Mouse (Mus musculus): ENCODE measurements around the gene Prrx2. TPM values are rescaled to one million over a fixed set of nuclear protein-coding genes. Genes with fewer than 3 reads are reported as not detected.

Prrx2 gene
- polyA plus RNA-seq, 1 experiment = 14.7 TPM

DNA sequence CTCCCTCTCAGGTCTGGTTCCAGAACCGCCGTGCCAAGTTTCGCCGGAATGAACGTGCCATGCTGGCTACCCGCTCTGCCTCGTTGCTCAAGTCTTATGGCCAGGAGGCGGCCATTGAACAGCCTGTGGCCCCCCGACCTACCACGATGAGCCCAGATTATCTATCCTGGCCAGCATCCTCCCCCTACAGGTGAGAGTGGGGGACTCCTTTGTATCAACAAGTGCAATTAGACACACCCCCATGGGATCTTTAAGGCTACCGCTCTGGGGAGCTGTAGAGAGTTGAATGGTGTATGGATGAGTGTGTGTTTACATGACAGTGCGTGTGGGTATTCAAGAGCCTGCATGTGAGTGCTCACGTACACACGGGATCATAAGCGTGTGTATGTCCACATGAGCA, 44.7 kb downstream of the Prrx2 start:
- Histone ChIP-seq H3K4me3 (ENCODE audit: extremely low read depth, insufficient read depth, insufficient read length) (no peak overlapping the region), H3K27ac (ENCODE audit: insufficient read depth, low read length) (no peak overlapping the region), H3K27me3 (ENCODE audit: control insufficient read depth, insufficient read depth, low read length) (no peaks in the 10 kb centered on the region), H3K4me1 (ENCODE audit: control insufficient read depth, insufficient read depth, insufficient read length) (no peaks in the 10 kb centered on the region), H3K36me3 (ENCODE audit: control insufficient read depth, insufficient read depth, low read length) (no peaks in the 10 kb centered on the region)
- TF ChIP-seq POLR2A (IDR thresholded peaks at IDR 0.05; ENCODE audit: low read depth, low read length) = no peak
- TF ChIP-seq CTCF (IDR thresholded peaks at IDR 0.05; ENCODE audit: extremely low read depth, insufficient read depth, insufficient read length, insufficient replicate concordance) = no peak
- 92% methylated on average over 15 of the region's 15 CpGs for WGBS
- DNase-seq (ENCODE audit: low read depth in 1 of 2, low spot score in 2 of 2) = no peak

- no peak for TF ChIP-seq POLR2A (IDR thresholded peaks at IDR 0.05; ENCODE audit: low read depth, low read length)
- TF ChIP-seq CTCF (IDR thresholded peaks at IDR 0.05; ENCODE audit: extremely low read depth, insufficient read depth, insufficient read length, insufficient replicate concordance) = no peak
- DNase-seq (ENCODE audit: low read depth in 1 of 2, low spot score in 2 of 2) = no peak
- H3K4me1 ChIP-seq (ENCODE audit: control insufficient read depth, insufficient read depth, insufficient read length) = no peaks in the 10 kb centered on the region
- no peaks in the 10 kb centered on the region for H3K36me3 ChIP-seq (ENCODE audit: control insufficient read depth, insufficient read depth, low read length)
- no peak overlapping the region for H3K4me3 ChIP-seq (ENCODE audit: extremely low read depth, insufficient read depth, insufficient read length)
- WGBS = 81% methylated on average over 7 of the region's 7 CpGs
- H3K27ac ChIP-seq (ENCODE audit: insufficient read depth, low read length) = no peak overlapping the region
- no peaks in the 10 kb centered on the region for H3K27me3 ChIP-seq (ENCODE audit: control insufficient read depth, insufficient read depth, low read length)
These were observed 46.4 kb downstream of the Prrx2 start for GRCm38 (mm10) chr2:30881215-30881614.

GRCm38 (mm10) chr2:30884852-30885373, 50.1 kb downstream of the Prrx2 start:
- Histone ChIP-seq H3K4me3 (ENCODE audit: extremely low read depth, insufficient read depth, insufficient read length) (no peak overlapping the region), H3K4me1 (ENCODE audit: control insufficient read depth, insufficient read depth, insufficient read length) (no peaks in the 10 kb centered on the region), H3K27ac (ENCODE audit: insufficient read depth, low read length) (no peak overlapping the region), H3K36me3 (ENCODE audit: control insufficient read depth, insufficient read depth, low read length) (no peaks in the 10 kb centered on the region), H3K27me3 (ENCODE audit: control insufficient read depth, insufficient read depth, low read length) (no peaks in the 10 kb centered on the region)
- WGBS = 95% methylated on average over 4 of the region's 4 CpGs
- DNase-seq (ENCODE audit: low read depth in 1 of 2, low spot score in 2 of 2) = no peak
- no peak for TF ChIP-seq POLR2A (IDR thresholded peaks at IDR 0.05; ENCODE audit: low read depth, low read length)

DNA sequence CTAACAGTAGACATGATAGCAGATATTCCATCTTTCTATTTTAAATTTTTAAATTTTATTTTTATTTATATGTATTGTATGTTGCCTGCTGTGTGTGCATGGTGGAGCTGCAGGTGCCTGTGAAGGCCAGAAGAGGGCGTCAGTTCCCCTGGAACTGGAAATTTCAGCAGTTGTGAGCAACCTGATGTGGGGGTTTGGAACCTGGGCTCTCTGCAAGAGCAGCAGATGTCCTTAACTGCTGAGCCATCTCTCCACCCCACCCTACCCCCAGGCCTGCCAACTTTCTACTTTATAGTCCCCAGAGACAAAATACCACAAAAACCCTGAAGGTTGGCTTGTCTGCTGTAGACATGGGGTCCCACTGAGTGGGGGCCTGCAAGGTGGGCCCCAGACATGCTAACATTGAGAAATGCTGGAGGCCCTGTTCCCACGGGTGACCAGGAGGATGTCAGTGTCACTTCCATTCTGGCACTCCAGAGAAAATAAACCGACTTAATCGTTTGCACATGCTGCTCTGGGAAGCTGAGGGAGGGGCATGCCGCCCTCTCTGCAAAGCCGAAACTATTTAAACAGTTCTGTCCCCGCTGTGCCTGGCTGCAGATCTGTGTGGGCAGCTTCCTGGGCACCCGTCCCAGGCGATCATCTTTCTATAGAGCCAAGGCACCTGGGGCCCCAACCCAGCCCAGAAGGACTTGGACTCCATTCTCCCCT, 50.8 kb downstream of the Prrx2 start:
- Histone ChIP-seq H3K27me3 (ENCODE audit: control insufficient read depth, insufficient read depth, low read length) (no peaks in the 10 kb centered on the region), H3K4me1 (ENCODE audit: control insufficient read depth, insufficient read depth, insufficient read length) (no peaks in the 10 kb centered on the region), H3K36me3 (ENCODE audit: control insufficient read depth, insufficient read depth, low read length) (no peaks in the 10 kb centered on the region), H3K27ac (ENCODE audit: insufficient read depth, low read length) (no peak overlapping the region), H3K4me3 (ENCODE audit: extremely low read depth, insufficient read depth, insufficient read length) (no peak overlapping the region)
- 48% methylated on average over 9 of the region's 9 CpGs for WGBS
- TF ChIP-seq POLR2A (IDR thresholded peaks at IDR 0.05; ENCODE audit: low read depth, low read length) (no peak), CTCF (IDR thresholded peaks at IDR 0.05; ENCODE audit: extremely low read depth, insufficient read depth, insufficient read length, insufficient replicate concordance) (no peak)
- no peak for DNase-seq (ENCODE audit: low read depth in 1 of 2, low spot score in 2 of 2)

DNA sequence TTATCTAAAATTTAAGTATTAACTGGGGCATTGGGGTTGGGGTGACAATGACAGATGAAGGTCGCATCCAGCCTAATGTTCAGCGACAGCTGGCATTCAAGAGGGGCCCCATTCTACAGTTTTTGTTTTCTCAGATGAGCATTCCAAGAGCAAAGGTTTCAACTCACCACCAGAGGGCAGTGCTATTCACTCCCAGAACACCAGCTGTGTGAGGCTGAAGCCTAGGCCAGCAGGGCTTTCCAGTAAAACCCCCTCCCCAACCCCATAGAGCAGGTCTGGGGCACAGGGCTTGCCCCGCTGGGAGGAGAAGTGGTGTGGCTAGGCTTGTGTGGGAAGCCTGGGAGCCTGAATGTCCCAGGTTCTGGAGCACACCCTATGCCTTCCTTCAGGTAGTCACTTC, 56.2 kb downstream of the Prrx2 start:
- DNase-seq (ENCODE audit: low read depth in 1 of 2, low spot score in 2 of 2) = peak; percentile 9 to 14

GRCm38 (mm10) chr2:30893399-30893798, 58.6 kb downstream of the Prrx2 start:
- TF ChIP-seq CTCF (IDR thresholded peaks at IDR 0.05; ENCODE audit: extremely low read depth, insufficient read depth, insufficient read length, insufficient replicate concordance) (no peak), POLR2A (IDR thresholded peaks at IDR 0.05; ENCODE audit: low read depth, low read length) (no peak)
- H3K4me1 ChIP-seq (ENCODE audit: control insufficient read depth, insufficient read depth, insufficient read length) = peaks cover 10% of the 10 kb centered on the region; the same call in 1 of the 2 replicates
- WGBS = 79% methylated on average over 6 of the region's 6 CpGs
- no peak for DNase-seq (ENCODE audit: low read depth in 1 of 2, low spot score in 2 of 2)
- no peak overlapping the region for H3K27ac ChIP-seq (ENCODE audit: insufficient read depth, low read length)
- no peaks in the 10 kb centered on the region for H3K27me3 ChIP-seq (ENCODE audit: control insufficient read depth, insufficient read depth, low read length)
- no peaks in the 10 kb centered on the region for H3K36me3 ChIP-seq (ENCODE audit: control insufficient read depth, insufficient read depth, low read length)
- H3K4me3 ChIP-seq (ENCODE audit: extremely low read depth, insufficient read depth, insufficient read length) = no peak overlapping the region

More for the DNA sequence above, 56.2 kb downstream of the Prrx2 start:
- Histone ChIP-seq H3K27ac (ENCODE audit: insufficient read depth, low read length) (no peak overlapping the region), H3K4me1 (ENCODE audit: control insufficient read depth, insufficient read depth, insufficient read length) (no peaks in the 10 kb centered on the region), H3K4me3 (ENCODE audit: extremely low read depth, insufficient read depth, insufficient read length) (no peak overlapping the region), H3K27me3 (ENCODE audit: control insufficient read depth, insufficient read depth, low read length) (no peaks in the 10 kb centered on the region), H3K36me3 (ENCODE audit: control insufficient read depth, insufficient read depth, low read length) (no peaks in the 10 kb centered on the region)
- 27% methylated on average over 3 of the region's 3 CpGs for WGBS
- TF ChIP-seq POLR2A (IDR thresholded peaks at IDR 0.05; ENCODE audit: low read depth, low read length) (no peak), CTCF (IDR thresholded peaks at IDR 0.05; ENCODE audit: extremely low read depth, insufficient read depth, insufficient read length, insufficient replicate concordance) (peak; percentile 38; the same call in 1 of the 2 replicates)

DNA sequence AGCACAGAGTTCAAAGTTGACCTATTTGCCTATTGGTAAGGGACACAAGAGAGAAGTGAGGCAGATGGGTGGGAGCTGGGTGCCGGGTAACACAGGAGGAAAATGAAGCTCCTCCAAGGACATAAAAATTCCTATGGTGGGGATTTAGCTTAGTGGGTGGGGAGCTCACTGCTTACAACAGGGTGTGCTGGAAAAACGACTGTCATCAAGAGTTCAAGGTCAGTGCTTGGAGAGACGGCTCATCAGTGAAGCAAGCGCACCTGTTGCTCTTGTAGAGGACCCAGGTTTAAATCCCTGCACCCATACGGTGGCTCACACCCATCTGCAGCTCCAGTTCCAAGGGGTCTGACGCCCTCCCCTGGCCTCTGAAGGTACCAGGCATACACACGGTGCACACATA, 59.2 kb downstream of the Prrx2 start:
- Histone ChIP-seq H3K36me3 (ENCODE audit: control insufficient read depth, insufficient read depth, low read length) (no peaks in the 10 kb centered on the region), H3K27ac (ENCODE audit: insufficient read depth, low read length) (no peak overlapping the region), H3K4me3 (ENCODE audit: extremely low read depth, insufficient read depth, insufficient read length) (no peak overlapping the region), H3K27me3 (ENCODE audit: control insufficient read depth, insufficient read depth, low read length) (no peaks in the 10 kb centered on the region), H3K4me1 (ENCODE audit: control insufficient read depth, insufficient read depth, insufficient read length) (peaks cover 10% of the 10 kb centered on the region; the same call in 1 of the 2 replicates)
- 91% methylated on average over 7 of the region's 7 CpGs for WGBS
- TF ChIP-seq CTCF (IDR thresholded peaks at IDR 0.05; ENCODE audit: extremely low read depth, insufficient read depth, insufficient read length, insufficient replicate concordance) (no peak), POLR2A (IDR thresholded peaks at IDR 0.05; ENCODE audit: low read depth, low read length) (no peak)
- no peak for DNase-seq (ENCODE audit: low read depth in 1 of 2, low spot score in 2 of 2)

Data from spleen, adult 2 months (tissue).